Mouse (Mus musculus): Measurements from ENCODE around the gene Cnst. TPM values are rescaled to one million over a fixed set of nuclear protein-coding genes. Genes with fewer than 3 reads are reported as not detected.
A peak's percentile ranks its signal among the peaks of the same experiment; 100 is the strongest.
"Not testable (repeated sequence)": the region's sequence is repeated elsewhere in the genome, so short reads cannot be mapped to it uniquely, and the experiment has no call there.

Gene Cnst
- polyA plus RNA-seq (2016; fragmentation: Nextera tagmentation; extraction: Ambion mirVana) = 25.0 and 25.7 TPM in 2 replicates

- peak within 1 kb of the TSS; percentile 90 for H3K27ac ChIP-seq
- H3K4me1 ChIP-seq = peaks cover 20% of the 10 kb centered on the region
- H3K36me3 ChIP-seq, H3K9me3 ChIP-seq, H3K27me3 ChIP-seq: not testable (repeated sequence)
- peak within 1 kb of the TSS; percentile 80 for H3K4me3 ChIP-seq
- peak; percentile 99 for ATAC-seq (ENCODE audit: insufficient number of reproducible peaks, insufficient read depth, low FRiP score, low TSS enrichment)
- H3K4me2 ChIP-seq (replicated peaks) = peak within 1 kb of the TSS; percentile 85
- WGBS = under 1% methylated on average over 69 of the region's 69 CpGs
- H3K9ac ChIP-seq = peak within 1 kb of the TSS; percentile 85
Observed at GRCm38 (mm10) chr1:179545768-179546550, at the start of gene Cnst, which contains the start of gene Tfb2m. Gene Cnst (plus strand): TSS chr1:179546370. Gene Tfb2m (minus strand): TSS chr1:179546267.

GRCm38 (mm10) chr1:179499257-179499656, 46.9 kb upstream of the Cnst start:
- Histone ChIP-seq H3K9ac (no peak overlapping the region), H3K9me3 (no peaks in the 10 kb centered on the region), H3K4me1 (no peaks in the 10 kb centered on the region), H3K36me3 (no peaks in the 10 kb centered on the region), H3K27me3 (no peaks in the 10 kb centered on the region), H3K27ac (no peak overlapping the region), H3K4me2 (replicated peaks) (no peak overlapping the region), H3K4me3 (no peak overlapping the region)
- WGBS = 75% methylated on average over 3 of the region's 3 CpGs
- ATAC-seq (ENCODE audit: insufficient number of reproducible peaks, insufficient read depth, low FRiP score, low TSS enrichment) = no peak

- H3K27ac ChIP-seq = no peak overlapping the region
Observed at GRCm38 (mm10) chr1:179502565-179502964, 43.6 kb upstream of the Cnst start.

GRCm38 (mm10) chr1:179506530-179507315, 39.4 kb upstream of the Cnst start:
- Histone ChIP-seq H3K9me3 (no peaks in the 10 kb centered on the region), H3K9ac (no peak overlapping the region), H3K4me2 (replicated peaks) (no peak overlapping the region), H3K4me1 (no peaks in the 10 kb centered on the region; the same call in 1 of the 2 replicates), H3K4me3 (no peak overlapping the region), H3K36me3 (no peaks in the 10 kb centered on the region), H3K27me3 (no peaks in the 10 kb centered on the region), H3K27ac (no peak overlapping the region)
- 65% methylated on average over 9 of the region's 9 CpGs for WGBS
- ATAC-seq (ENCODE audit: insufficient number of reproducible peaks, insufficient read depth, low FRiP score, low TSS enrichment) = no peak

More at GRCm38 (mm10) chr1:179502565-179502964, 43.6 kb upstream of the Cnst start:
- no peaks in the 10 kb centered on the region for H3K27me3 ChIP-seq
- H3K4me2 ChIP-seq (replicated peaks) = no peak overlapping the region
- no peaks in the 10 kb centered on the region for H3K9me3 ChIP-seq
- no peaks in the 10 kb centered on the region for H3K36me3 ChIP-seq
- no peak overlapping the region for H3K4me3 ChIP-seq
- 23% methylated on average over 3 of the region's 3 CpGs for WGBS
- no peaks in the 10 kb centered on the region for H3K4me1 ChIP-seq
- no peak for ATAC-seq (ENCODE audit: insufficient number of reproducible peaks, insufficient read depth, low FRiP score, low TSS enrichment)
- no peak overlapping the region for H3K9ac ChIP-seq

GRCm38 (mm10) chr1:179510546-179511340, 35.4 kb upstream of the Cnst start:
- no peak for ATAC-seq (ENCODE audit: insufficient number of reproducible peaks, insufficient read depth, low FRiP score, low TSS enrichment)
- no peaks in the 10 kb centered on the region for H3K27me3 ChIP-seq
- H3K4me3 ChIP-seq = no peak overlapping the region
- no peaks in the 10 kb centered on the region; the same call in 1 of the 2 replicates for H3K4me1 ChIP-seq
- no peak overlapping the region for H3K4me2 ChIP-seq (replicated peaks)
- no peaks in the 10 kb centered on the region for H3K36me3 ChIP-seq
- H3K9me3 ChIP-seq = no peaks in the 10 kb centered on the region
- no peak overlapping the region for H3K9ac ChIP-seq
- H3K27ac ChIP-seq = no peak overlapping the region
- 78% methylated on average over 12 of the region's 13 CpGs for whole genome bisulfite sequencing

- no peaks in the 10 kb centered on the region for H3K36me3 ChIP-seq
- WGBS = 77% methylated on average over 7 of the region's 7 CpGs
- no peak overlapping the region for H3K9ac ChIP-seq
- no peak for ATAC-seq (ENCODE audit: insufficient number of reproducible peaks, insufficient read depth, low FRiP score, low TSS enrichment)
- peaks cover 4% of the 10 kb centered on the region for H3K4me1 ChIP-seq
- H3K4me2 ChIP-seq (replicated peaks) = no peak overlapping the region
- H3K27me3 ChIP-seq = no peaks in the 10 kb centered on the region
- H3K4me3 ChIP-seq = no peak overlapping the region
- no peaks in the 10 kb centered on the region for H3K9me3 ChIP-seq
- H3K27ac ChIP-seq = no peak overlapping the region
Observed at GRCm38 (mm10) chr1:179511895-179512294, 34.3 kb upstream of the Cnst start.

- Histone ChIP-seq H3K4me1 (peaks cover 4% of the 10 kb centered on the region; the same call in 1 of the 2 replicates), H3K4me3 (peak overlapping the region; percentile 81), H3K4me2 (replicated peaks) (peak overlapping the region; percentile 96), H3K27me3 (no peaks in the 10 kb centered on the region), H3K9ac (peak overlapping the region; percentile 69), H3K27ac (no peak overlapping the region), H3K9me3 (no peaks in the 10 kb centered on the region), H3K36me3 (no peaks in the 10 kb centered on the region)
- under 1% methylated on average over 21 of the region's 21 CpGs for WGBS
- peak; percentile 83 for ATAC-seq (ENCODE audit: insufficient number of reproducible peaks, insufficient read depth, low FRiP score, low TSS enrichment)
Observed at GRCm38 (mm10) chr1:179516941-179517712, 29.0 kb upstream of the Cnst start.

GRCm38 (mm10) chr1:179517713-179518465, 28.3 kb upstream of the Cnst start, which contains the start of gene Smyd3:
Gene Smyd3 (minus strand): TSS chr1:179518041.
- Histone ChIP-seq H3K4me3 (peak within 1 kb of the TSS; percentile 81), H3K9me3 (no peaks in the 10 kb centered on the region), H3K36me3 (no peaks in the 10 kb centered on the region), H3K4me1 (peaks cover 4% of the 10 kb centered on the region; the same call in 1 of the 2 replicates), H3K27me3 (no peaks in the 10 kb centered on the region), H3K9ac (peak within 1 kb of the TSS; percentile 69), H3K27ac (no peak within 1 kb of the TSS), H3K4me2 (replicated peaks) (peak within 1 kb of the TSS; percentile 96)
- peak; percentile 82 for ATAC-seq (ENCODE audit: insufficient number of reproducible peaks, insufficient read depth, low FRiP score, low TSS enrichment)
- 6% methylated on average over 39 of the region's 39 CpGs for WGBS

GRCm38 (mm10) chr1:179519901-179520300, 26.3 kb upstream of the Cnst start:
- 86% methylated on average over 3 of the region's 3 CpGs for WGBS
- Histone ChIP-seq H3K4me1 (peaks cover 4% of the 10 kb centered on the region; the same call in 1 of the 2 replicates), H3K9me3 (no peaks in the 10 kb centered on the region), H3K4me2 (replicated peaks) (no peak overlapping the region), H3K4me3 (no peak overlapping the region), H3K9ac (no peak overlapping the region), H3K27me3 (no peaks in the 10 kb centered on the region), H3K27ac (no peak overlapping the region), H3K36me3 (no peaks in the 10 kb centered on the region)
- no peak for ATAC-seq (ENCODE audit: insufficient number of reproducible peaks, insufficient read depth, low FRiP score, low TSS enrichment)

GRCm38 (mm10) chr1:179539054-179539453, 7.1 kb upstream of the Cnst start:
- Histone ChIP-seq H3K27me3 (no peaks in the 10 kb centered on the region), H3K4me1 (no peaks in the 10 kb centered on the region), H3K4me3 (no peak overlapping the region), H3K27ac (no peak overlapping the region), H3K9me3 (no peaks in the 10 kb centered on the region), H3K36me3 (peaks cover 17% of the 10 kb centered on the region; the same call in 1 of the 2 replicates), H3K9ac (no peak overlapping the region), H3K4me2 (replicated peaks) (no peak overlapping the region)
- no peak for ATAC-seq (ENCODE audit: insufficient number of reproducible peaks, insufficient read depth, low FRiP score, low TSS enrichment)
- 93% methylated on average over 3 of the region's 3 CpGs for WGBS
